Mouse (Mus musculus) spleen, adult 2 months (tissue): ENCODE results near the gene P2rx3. TPM values are rescaled to one million over a fixed set of nuclear protein-coding genes. Genes with fewer than 3 reads are reported as not detected.
A peak's percentile ranks its signal among the peaks of the same experiment; 100 is the strongest.

Experiments
- DNase-seq, 2 experiments: peaks; one replicate each; pipeline versions ENCODE4 v3.0.0 to v3.0.0-alpha.2; 2012 to 2021; ENCODE audit warnings: low spot score in 2 of 2, low read depth in 1 of 2
- H3K27ac ChIP-seq: fragments of 200-500 bp; 2 replicates; pipeline ENCODE4 v1.5.1; 2012; ENCODE audit warnings: low read length, inconsistent platforms; ENCODE audit not compliant: insufficient read depth
- H3K27me3 ChIP-seq: fragments of 200-500 bp; 2 replicates; pipeline ENCODE4 v1.6.1; 2012; ENCODE audit warnings: mild to moderate bottlenecking, moderate library complexity, low read length, inconsistent platforms; ENCODE audit not compliant: control insufficient read depth, insufficient read depth
- H3K36me3 ChIP-seq: fragments of 200-500 bp; 2 replicates; pipeline ENCODE4 v1.6.1; 2012; ENCODE audit warnings: mild to moderate bottlenecking, low read length, inconsistent platforms; ENCODE audit not compliant: control insufficient read depth, insufficient read depth
- H3K4me1 ChIP-seq: fragments of 200-500 bp; 2 replicates; pipeline ENCODE4 v1.6.1; 2011; ENCODE audit warnings: inconsistent platforms; ENCODE audit not compliant: control insufficient read depth, insufficient read depth, insufficient read length
- H3K4me3 ChIP-seq: fragments of 200-500 bp; 2 replicates; pipeline ENCODE4 v1.5.1; 2011; ENCODE audit warnings: mild to moderate bottlenecking, inconsistent platforms; ENCODE audit not compliant: insufficient read depth, insufficient read length; ENCODE audit errors: extremely low read depth
- CTCF ChIP-seq: fragments of 200-500 bp; IDR thresholded peaks from 2 replicates; pipeline ENCODE4 v1.5.1; 2011; ENCODE audit warnings: mild to moderate bottlenecking, inconsistent platforms; ENCODE audit not compliant: insufficient read depth, insufficient read length, insufficient replicate concordance; ENCODE audit errors: extremely low read depth
- POLR2A ChIP-seq: fragments of 200-500 bp; IDR thresholded peaks from 2 replicates; pipeline ENCODE4 v1.6.1; 2011; ENCODE audit warnings: low read depth, low read length, inconsistent platforms
- WGBS: fragments of 180-500 bp; shearing (Covaris S2); methylation state at CpG from one replicate; pipeline ENCODE4 v1.1.7; 2018; 5-methylcytosine and 5-hydroxymethylcytosine counted together
- polyA plus RNA-seq: library from polyadenylated mRNA; depleted of rRNA; stranded (reverse); fragments of >200 nt; gene quantifications from 2 replicates; pipeline ENCODE4 v1.2.3, GENCODE M21; 2012

P2rx3 gene
- polyA plus RNA-seq, 1 experiment: 0.28 TPM

- WGBS: 81% methylated on average over 9 of the region's 9 CpGs
- H3K27ac ChIP-seq: 0 out of 2 replicates have a peak overlapping the region, but pooled peaks have one; percentile 38
- no peaks in the 10 kb centered on the region for H3K27me3 ChIP-seq
- no peak overlapping the region for H3K4me3 ChIP-seq
- TF ChIP-seq CTCF (no peak), POLR2A (no peak)
- H3K4me1 ChIP-seq: peaks cover 5% of the 10 kb centered on the region; the same call in 1 of the 2 replicates
- no peaks in the 10 kb centered on the region for H3K36me3 ChIP-seq
- no peak for DNase-seq
These were observed 25.2 kb downstream of the P2rx3 start for GRCm38 (mm10) chr2:85011906-85012604.

GRCm38 (mm10) chr2:85009212-85009611 is 28.1 kb downstream of the P2rx3 start:
- 89% methylated on average over 2 of the region's 2 CpGs for WGBS
- TF ChIP-seq CTCF (no peak), POLR2A (no peak)
- Histone ChIP-seq H3K27me3 (no peaks in the 10 kb centered on the region), H3K36me3 (no peaks in the 10 kb centered on the region), H3K4me3 (no peak overlapping the region), H3K4me1 (no peaks in the 10 kb centered on the region), H3K27ac (no peak overlapping the region)
- DNase-seq: no peak

DNA sequence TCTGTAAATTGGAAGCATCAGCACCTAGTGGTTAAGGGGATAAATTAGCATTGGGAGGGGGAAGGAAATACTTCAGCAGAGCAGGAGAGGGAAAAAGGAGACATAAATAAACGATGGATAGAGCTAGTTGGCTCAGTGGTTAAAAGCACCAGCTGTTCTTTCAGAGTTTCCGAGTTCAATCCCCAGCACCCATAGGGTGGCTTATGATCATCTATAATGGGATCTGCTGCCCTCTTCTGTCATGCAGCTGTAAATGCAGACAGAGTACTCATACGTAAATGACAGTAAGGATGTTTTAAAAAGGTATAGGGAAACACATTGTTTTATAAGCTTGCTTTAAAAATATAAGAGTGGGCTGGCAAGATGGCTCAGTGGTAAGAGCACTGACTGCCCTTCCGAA is 29.5 kb downstream of the P2rx3 start:
- no peak overlapping the region for H3K27ac ChIP-seq
- peak; percentile 31 to 34 for DNase-seq
- 23% methylated on average over 4 of the region's 4 CpGs for WGBS
- no peaks in the 10 kb centered on the region for H3K36me3 ChIP-seq
- H3K4me3 ChIP-seq: no peak overlapping the region
- H3K4me1 ChIP-seq: no peaks in the 10 kb centered on the region
- H3K27me3 ChIP-seq: no peaks in the 10 kb centered on the region
- TF ChIP-seq POLR2A: no peak
- TF ChIP-seq CTCF: peak; percentile 42; the same call in 1 of the 2 replicates

GRCm38 (mm10) chr2:85006600-85006999 is 30.7 kb downstream of the P2rx3 start:
- Histone ChIP-seq H3K4me3 (no peak overlapping the region), H3K27me3 (no peaks in the 10 kb centered on the region), H3K4me1 (no peaks in the 10 kb centered on the region), H3K36me3 (no peaks in the 10 kb centered on the region), H3K27ac (no peak overlapping the region)
- WGBS: 92% methylated on average over 7 of the region's 7 CpGs
- no peak for DNase-seq
- TF ChIP-seq POLR2A (no peak), CTCF (no peak)

DNA sequence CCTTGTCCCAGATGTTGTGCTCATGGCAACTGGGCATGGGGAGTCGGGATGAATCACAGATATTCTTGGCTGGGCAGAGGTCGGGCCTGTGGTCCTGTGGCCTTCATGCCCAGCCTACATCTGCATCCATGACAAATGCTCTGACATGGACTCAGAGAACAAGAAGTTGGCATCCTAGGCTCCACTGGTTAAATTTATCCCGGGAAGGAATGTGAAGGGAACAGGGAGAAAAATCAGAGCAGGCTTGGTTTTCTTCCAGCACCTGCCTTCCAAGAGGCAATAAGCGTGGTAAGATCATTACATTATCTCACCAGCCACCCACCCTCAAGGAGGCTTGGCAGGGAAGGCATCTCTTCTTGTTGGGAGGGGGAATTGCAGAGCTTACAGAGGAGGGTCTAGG is 32.9 kb downstream of the P2rx3 start:
- WGBS: 90% methylated on average over 4 of the region's 4 CpGs
- H3K27me3 ChIP-seq: no peaks in the 10 kb centered on the region
- H3K4me3 ChIP-seq: no peak overlapping the region
- H3K27ac ChIP-seq: no peak overlapping the region
- no peaks in the 10 kb centered on the region for H3K36me3 ChIP-seq
- no peak for DNase-seq
- TF ChIP-seq CTCF (no peak), POLR2A (no peak)
- H3K4me1 ChIP-seq: no peaks in the 10 kb centered on the region

- no peak for DNase-seq
- no peaks in the 10 kb centered on the region for H3K36me3 ChIP-seq
- TF ChIP-seq CTCF: no peak
- no peak for TF ChIP-seq POLR2A
- WGBS: 93% methylated on average over 8 of the region's 8 CpGs
- no peak overlapping the region for H3K27ac ChIP-seq
- H3K27me3 ChIP-seq: no peaks in the 10 kb centered on the region
- no peak overlapping the region for H3K4me3 ChIP-seq
- no peaks in the 10 kb centered on the region for H3K4me1 ChIP-seq
These were observed 34.7 kb downstream of the P2rx3 start for GRCm38 (mm10) chr2:85002575-85002974.

DNA sequence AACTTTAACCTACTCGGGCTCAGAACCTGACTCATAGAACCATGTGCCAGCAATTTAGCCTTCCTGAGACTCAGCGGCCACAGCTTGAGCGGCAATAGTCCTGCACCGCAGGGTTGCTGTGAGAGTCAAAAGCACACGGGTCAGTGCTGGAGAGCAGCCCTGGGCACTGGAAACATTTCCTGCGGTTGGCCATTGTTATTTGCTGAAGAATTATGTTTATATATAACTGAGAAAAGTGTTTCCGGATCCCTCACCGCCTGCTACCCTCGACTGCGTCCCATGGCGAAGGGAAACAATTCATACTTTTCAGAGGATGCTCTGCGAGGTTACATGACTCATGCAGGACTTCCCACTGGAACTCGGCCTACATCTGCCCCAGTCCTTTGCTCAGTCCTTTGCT is 35.8 kb downstream of the P2rx3 start:
- TF ChIP-seq POLR2A: no peak
- TF ChIP-seq CTCF: no peak
- no peaks in the 10 kb centered on the region for H3K27me3 ChIP-seq
- no peaks in the 10 kb centered on the region for H3K36me3 ChIP-seq
- WGBS: 82% methylated on average over 13 of the region's 13 CpGs
- DNase-seq: no peak
- no peak overlapping the region for H3K4me3 ChIP-seq
- no peak overlapping the region for H3K27ac ChIP-seq
- H3K4me1 ChIP-seq: no peaks in the 10 kb centered on the region
